Mouse (Mus musculus) intestine, postnatal 0 days (tissue): ENCODE data around the gene Rasip1. TPM values are rescaled to one million over a fixed set of nuclear protein-coding genes. Genes with fewer than 3 reads are reported as not detected.

Experiments
- ATAC-seq: fragments of 200-750 bp; cut with Nextera tagmentation; 2 replicates; pipeline ENCODE4 v1.8.0; 2017; ENCODE audit warnings: mild to moderate bottlenecking, moderate TSS enrichment, moderate library complexity
- H3K27ac ChIP-seq: fragments of 300-500 bp; sonication (generic); 2 replicates; pipeline ENCODE4 v1.5.1; 2014; ENCODE audit warnings: mild to moderate bottlenecking, low read depth, low read length, moderate library complexity
- H3K27me3 ChIP-seq: fragments of 300-500 bp; sonication (generic); replicated peaks from 2 replicates; pipeline ENCODE4 v1.6.1; 2014; ENCODE audit warnings: low read length, mixed read lengths; ENCODE audit not compliant: control insufficient read depth, insufficient read depth
- H3K36me3 ChIP-seq: fragments of 300-500 bp; sonication (generic); 2 replicates; pipeline ENCODE4 v1.6.1; 2014; ENCODE audit warnings: mild to moderate bottlenecking, moderate library complexity; ENCODE audit not compliant: control insufficient read depth, insufficient read depth
- H3K4me1 ChIP-seq: fragments of 300-500 bp; sonication (generic); replicated peaks from 2 replicates; pipeline ENCODE4 v1.6.1; 2014; ENCODE audit warnings: antibody characterized with exemption, low read length, mixed read lengths; ENCODE audit not compliant: control insufficient read depth, insufficient read depth
- H3K4me2 ChIP-seq: fragments of 300-500 bp; sonication (generic); replicated peaks from 2 replicates; pipeline ENCODE4 v1.6.1; 2014; ENCODE audit warnings: low read depth, mild to moderate bottlenecking, moderate library complexity
- H3K4me3 ChIP-seq: fragments of 300-500 bp; sonication (generic); 2 replicates; pipeline ENCODE4 v1.5.1; 2014; ENCODE audit warnings: low read depth, low read length
- H3K9ac ChIP-seq: fragments of 300-500 bp; sonication (generic); 2 replicates; pipeline ENCODE4 v1.6.1; 2014; ENCODE audit warnings: mild to moderate bottlenecking, low read depth, low read length
- H3K9me3 ChIP-seq: fragments of 300-500 bp; sonication (generic); 2 replicates; pipeline ENCODE4 v1.6.1; 2016; ENCODE audit warnings: mixed run types; ENCODE audit not compliant: control insufficient read depth
- CTCF ChIP-seq: sonication (generic); IDR thresholded peaks from 2 replicates; pipeline ENCODE4 v1.5.1; 2016; ENCODE audit warnings: low read depth, mild to moderate bottlenecking, control low read depth, antibody characterized with exemption, moderate library complexity
- WGBS: fragments of 180-500 bp; shearing (Covaris S2); extraction: QIAGEN DNeasy Blood & Tissue Kit; methylation state at CpG from one replicate; pipeline ENCODE4 v1.1.7; 2014; 5-methylcytosine and 5-hydroxymethylcytosine counted together
- polyA plus RNA-seq: library from polyadenylated mRNA; unstranded; fragments of >200 nt; fragmentation: Nextera tagmentation; extraction: Ambion mirVana; gene quantifications from 2 replicates; pipeline ENCODE4 v1.2.1, GENCODE M21; 2015

Gene Rasip1
- polyA plus RNA-seq, 1 experiment from 2014 or later = 6.1 TPM

GRCm38 (mm10) chr7:45686841-45687240 lies 59.6 kb downstream of the Rasip1 start:
- Histone ChIP-seq H3K9me3 (no peaks in the 10 kb centered on the region), H3K27ac (no peak overlapping the region), H3K27me3 (peaks cover 26% of the 10 kb centered on the region), H3K4me1 (peaks cover 3% of the 10 kb centered on the region; the same call in 1 of the 2 replicates), H3K36me3 (no peaks in the 10 kb centered on the region), H3K9ac (no peak overlapping the region), H3K4me2 (no peak overlapping the region), H3K4me3 (no peak overlapping the region)
- 75% methylated on average over 3 of the region's 3 CpGs for whole genome bisulfite sequencing
- no peak for ATAC-seq
- TF ChIP-seq CTCF = no peak

Other genes with a start within 250 kb of the Rasip1 start
- 81.3 and 85.5 TPM in 2 replicates for gene Snrnp70, start 231.7 kb upstream of the Rasip1 start, polyA plus RNA-seq
- 0.07 and 0.08 TPM in 2 replicates for gene Kcna7, start 221.8 kb upstream of the Rasip1 start, polyA plus RNA-seq
- gene Ntf5, start 213.8 kb upstream of the Rasip1 start, polyA plus RNA-seq = 2.0 TPM in 2 replicates
- not detected in 2 replicates for gene Lhb, start 206.7 kb upstream of the Rasip1 start, polyA plus RNA-seq
- 10.4 and 10.6 TPM in 2 replicates for gene Gys1, start 192.6 kb upstream of the Rasip1 start, polyA plus RNA-seq
- gene Ruvbl2, start 189.4 kb upstream of the Rasip1 start, polyA plus RNA-seq = 35.6 and 38.6 TPM in 2 replicates
- gene Ftl1, start 167.6 kb upstream of the Rasip1 start, polyA plus RNA-seq = 13,232 and 14,059 TPM in 2 replicates
- gene Bax, start 160.6 kb upstream of the Rasip1 start, polyA plus RNA-seq = 173 and 180 TPM in 2 replicates
- gene Tulp2, start 145.6 kb upstream of the Rasip1 start, polyA plus RNA-seq = 0.65 and 0.78 TPM in 2 replicates
- not detected in 2 replicates for gene Gm45808, start 140.7 kb upstream of the Rasip1 start, polyA plus RNA-seq
- gene Dhdh, start 138.7 kb upstream of the Rasip1 start, polyA plus RNA-seq = 1.1 and 1.2 TPM in 2 replicates
- 199 and 218 TPM in 2 replicates for gene Nucb1, start 117.1 kb upstream of the Rasip1 start, polyA plus RNA-seq
- gene Ppp1r15a, start 101.2 kb upstream of the Rasip1 start, polyA plus RNA-seq = 7.4 and 9.0 TPM in 2 replicates
- 0.80 and 1.6 TPM in 2 replicates for gene Plekha4, start 101.2 kb upstream of the Rasip1 start, polyA plus RNA-seq
- gene Hsd17b14, start 72.6 kb upstream of the Rasip1 start, polyA plus RNA-seq = 0.73 and 1.2 TPM in 2 replicates
- gene Bcat2, start 57.3 kb upstream of the Rasip1 start, polyA plus RNA-seq = 17.7 and 18.6 TPM in 2 replicates
- not detected in 2 replicates for gene Fgf21, start 12.0 kb upstream of the Rasip1 start, polyA plus RNA-seq
- 0.05 and 0.23 TPM in 2 replicates for gene Fut1, start 10.2 kb upstream of the Rasip1 start, polyA plus RNA-seq
- gene Izumo1, start 5.7 kb upstream of the Rasip1 start, polyA plus RNA-seq = 0.08 TPM in 2 replicates
- 2.8 and 3.7 TPM in 2 replicates for gene Mamstr, start 12.5 kb downstream of the Rasip1 start, polyA plus RNA-seq
- gene Fut2, start 38.9 kb downstream of the Rasip1 start, polyA plus RNA-seq = 2.9 and 3.6 TPM in 2 replicates
- gene Ntn5, start 56.5 kb downstream of the Rasip1 start, polyA plus RNA-seq = 0.10 and 0.20 TPM in 2 replicates
- gene Sec1, start 66.9 kb downstream of the Rasip1 start, polyA plus RNA-seq = 0.08 and 0.25 TPM in 2 replicates
- gene Car11, start 72.4 kb downstream of the Rasip1 start, polyA plus RNA-seq = 2.1 and 2.7 TPM in 2 replicates
- 6.9 and 8.6 TPM in 2 replicates for gene Dbp, start 77.6 kb downstream of the Rasip1 start, polyA plus RNA-seq
- gene Rpl18, start 88.0 kb downstream of the Rasip1 start, polyA plus RNA-seq = 708 and 740 TPM in 2 replicates
- 55.1 and 55.9 TPM in 2 replicates for gene Sphk2, start 90.5 kb downstream of the Rasip1 start, polyA plus RNA-seq
- gene Fam83e, start 93.7 kb downstream of the Rasip1 start, polyA plus RNA-seq = 16.6 and 16.7 TPM in 2 replicates
- gene Spaca4, start 98.3 kb downstream of the Rasip1 start, polyA plus RNA-seq = 0.17 and 0.22 TPM in 2 replicates
- gene Lmtk3, start 156.2 kb downstream of the Rasip1 start, polyA plus RNA-seq = 0.08 and 0.29 TPM in 2 replicates
- gene Sult2b1, start 157.2 kb downstream of the Rasip1 start, polyA plus RNA-seq = 36.7 and 37.1 TPM in 2 replicates
- 61.9 and 66.4 TPM in 2 replicates for gene Cyth2, start 187.1 kb downstream of the Rasip1 start, polyA plus RNA-seq
- 0.10 and 0.27 TPM in 2 replicates for gene Kcnj14, start 197.3 kb downstream of the Rasip1 start, polyA plus RNA-seq
- 16.4 and 16.6 TPM in 2 replicates for gene Grwd1, start 203.5 kb downstream of the Rasip1 start, polyA plus RNA-seq
- gene Kdelr1, start 245.3 kb downstream of the Rasip1 start, polyA plus RNA-seq = 99.6 and 107 TPM in 2 replicates